In genomic region chr13:74121141-74121602, GRCm38 (mm10) we compare ENCODE assay signal across 9 mouse cellular contexts. TPM values are rescaled to one million over a fixed set of nuclear protein-coding genes. Genes with fewer than 3 reads are reported as not detected.
DNase-seq lines count a peak whose midpoint lies in the region; ATAC-seq and TF ChIP-seq lines count a peak whose summit lies in the region.
"Had no signal": no experiment of that assay in that cellular context is flagged by ENCODE, and none has a peak within 500 bp of the region (broad histone marks: within the 10 kb centered on the region; RNA-seq: fewer than 3 reads in every experiment).

TSS of gene Slc9a3 (plus strand) at chr13:74121457.

- no peak for TF ChIP-seq CTCF in heart, postnatal 0 days (IDR thresholded peaks at IDR 0.05; ENCODE audit: low read depth)

- peaks cover 4% of the 10 kb centered on the region; the same call in 1 of the 2 replicates for H3K4me1 ChIP-seq in lung, embryonic 15.5 days
- no peaks in the 10 kb centered on the region for H3K4me1 ChIP-seq in brown adipose tissue, adult 24 weeks (ENCODE audit: control insufficient read depth, insufficient read depth, insufficient read length, low read length)
- H3K4me1 ChIP-seq in heart, postnatal 0 days (ENCODE audit: control insufficient read depth, insufficient read depth): peaks cover 7% of the 10 kb centered on the region
- peaks cover 8% of the 10 kb centered on the region for H3K4me1 ChIP-seq in neural tube, embryonic 13.5 days (replicated peaks)

- ATAC-seq in lung, embryonic 15.5 days (ENCODE audit: borderline replicate concordance, extremely low read depth, low FRiP score, low TSS enrichment): no peak; the same call in 1 of the 2 replicates
- peak; percentile 52 for ATAC-seq in heart, postnatal 0 days (ENCODE audit: insufficient read depth, low read depth)
- ATAC-seq in neural tube, embryonic 13.5 days (ENCODE audit: low read depth): peak; percentile 53; the same call in 1 of the 2 replicates
- no peak for ATAC-seq in CD4-positive, CD25-positive, alpha-beta regulatory T cell, adult 4 months
- ATAC-seq: Patski had no signal

- no peak within 1 kb of the TSS for H3K27ac ChIP-seq in lung, embryonic 15.5 days
- H3K27ac ChIP-seq in brown adipose tissue, adult 24 weeks (replicated peaks; ENCODE audit: low read depth, low read length): no peak within 1 kb of the TSS
- H3K27ac ChIP-seq in heart, postnatal 0 days (ENCODE audit: low read depth): no peak within 1 kb of the TSS
- no peak within 1 kb of the TSS for H3K27ac ChIP-seq in neural tube, embryonic 13.5 days (replicated peaks)

- no peak within 1 kb of the TSS for H3K9ac ChIP-seq in lung, embryonic 15.5 days
- no peak within 1 kb of the TSS for H3K9ac ChIP-seq in heart, postnatal 0 days (replicated peaks; ENCODE audit: low read depth, low read length)
- peak within 1 kb of the TSS; percentile 60 for H3K9ac ChIP-seq in neural tube, embryonic 13.5 days

- 1% methylated on average over 35 of the region's 35 CpGs for WGBS in lung, embryonic 15.5 days
- WGBS in heart, postnatal 0 days: 2% methylated on average over 35 of the region's 35 CpGs
- under 1% methylated on average over 35 of the region's 35 CpGs for WGBS in neural tube, embryonic 13.5 days

- H3K4me2 ChIP-seq in lung, embryonic 15.5 days: peak within 1 kb of the TSS; percentile 63
- H3K4me2 ChIP-seq in heart, postnatal 0 days (ENCODE audit: low read depth, low read length): peak within 1 kb of the TSS; percentile 67
- peak within 1 kb of the TSS; percentile 63 for H3K4me2 ChIP-seq in neural tube, embryonic 13.5 days

- peak within 1 kb of the TSS; percentile 33 for H3K4me3 ChIP-seq in lung, embryonic 15.5 days
- peak within 1 kb of the TSS; percentile 47 for H3K4me3 ChIP-seq in brown adipose tissue, adult 24 weeks (ENCODE audit: insufficient read depth, low read depth, low read length)
- H3K4me3 ChIP-seq in heart, postnatal 0 days (ENCODE audit: low read depth, low read length): peak within 1 kb of the TSS; percentile 41
- peak within 1 kb of the TSS; percentile 39 for H3K4me3 ChIP-seq in neural tube, embryonic 13.5 days

- H3K36me3 ChIP-seq in lung, embryonic 15.5 days: no peaks in the 10 kb centered on the region
- H3K36me3 ChIP-seq in heart, postnatal 0 days (replicated peaks; ENCODE audit: control insufficient read depth, insufficient read depth, low read length): no peaks in the 10 kb centered on the region
- H3K36me3 ChIP-seq in neural tube, embryonic 13.5 days: no peaks in the 10 kb centered on the region

- H3K9me3 ChIP-seq in lung, embryonic 15.5 days: no peaks in the 10 kb centered on the region
- H3K9me3 ChIP-seq in heart, postnatal 0 days (replicated peaks; ENCODE audit: control insufficient read depth, low read length): no peaks in the 10 kb centered on the region
- H3K9me3 ChIP-seq in neural tube, embryonic 13.5 days: no peaks in the 10 kb centered on the region

- no peak for DNase-seq in lung, postnatal 4 days
- DNase-seq in heart, postnatal 0 days (ENCODE audit: low spot score): no peak
- DNase-seq in kidney, postnatal 36 days: peak; percentile 76 to 82
- DNase-seq in cerebellum, adult 11 months: no peak

- H3K27me3 ChIP-seq in lung, embryonic 15.5 days: peaks cover 51% of the 10 kb centered on the region
- H3K27me3 ChIP-seq in heart, postnatal 0 days (ENCODE audit: control insufficient read depth, insufficient read depth, low read length): peaks cover 22% of the 10 kb centered on the region
- peaks cover 57% of the 10 kb centered on the region for H3K27me3 ChIP-seq in neural tube, embryonic 13.5 days
- H3K27me3 ChIP-seq: Patski had no signal

- no peak for TF ChIP-seq EP300 in heart, postnatal 0 days (IDR thresholded peaks at IDR 0.05; ENCODE audit: low read depth)

RNA-seq across cellular contexts. Expression of gene Slc9a3, which starts in this region (rescaled TPM):
- not detected in 2 replicates for polyA plus RNA-seq in lung, embryonic 15.5 days (2015; fragmentation: Nextera tagmentation; extraction: Ambion mirVana)
- not detected in 2 replicates for polyA plus RNA-seq in brown adipose tissue, adult 24 weeks (2012; ENCODE audit: insufficient read depth, insufficient read length, missing spikeins)
- 1.4 TPM in 1 of 2 replicates, not detected in the other for total RNA-seq in heart, postnatal 0 days (2014; rRNA removed; ENCODE audit: low replicate concordance)
- polyA plus RNA-seq in heart, postnatal 0 days (2015; fragmentation: Nextera tagmentation; extraction: Ambion mirVana): 0.47 and 0.67 TPM in 2 replicates
- 0.06 and 0.17 TPM in 2 replicates for polyA plus RNA-seq in neural tube, embryonic 13.5 days (2015; fragmentation: Nextera tagmentation; extraction: Ambion mirVana)
- not detected for polyA plus RNA-seq in CD4-positive, CD25-positive, alpha-beta regulatory T cell, adult 4 months (2017; shearing (Covaris generic))
- polyA plus RNA-seq: Patski had no signal

Comparison
In these comparisons a context has a peak if more than half of its experiments do, and no peak if none do; other contexts are left out.
1. Peak in ATAC-seq, H3K4me3 ChIP-seq, H3K9ac ChIP-seq and H3K4me2 ChIP-seq in neural tube, embryonic 13.5 days; RNA of the gene not detected or under 1 TPM.
2. DNase-seq: peak in kidney, postnatal 36 days (2 of 2); none in lung, postnatal 4 days (0 of 2), heart, postnatal 0 days (single experiment) and cerebellum, adult 11 months (single experiment).
3. Peak in every context shown above with its lines, with median percentiles within 50 percentile points of each other: H3K4me2 ChIP-seq and H3K4me3 ChIP-seq.